ENCODE assay signal across 22 mouse cellular contexts in the genomic region with DNA sequence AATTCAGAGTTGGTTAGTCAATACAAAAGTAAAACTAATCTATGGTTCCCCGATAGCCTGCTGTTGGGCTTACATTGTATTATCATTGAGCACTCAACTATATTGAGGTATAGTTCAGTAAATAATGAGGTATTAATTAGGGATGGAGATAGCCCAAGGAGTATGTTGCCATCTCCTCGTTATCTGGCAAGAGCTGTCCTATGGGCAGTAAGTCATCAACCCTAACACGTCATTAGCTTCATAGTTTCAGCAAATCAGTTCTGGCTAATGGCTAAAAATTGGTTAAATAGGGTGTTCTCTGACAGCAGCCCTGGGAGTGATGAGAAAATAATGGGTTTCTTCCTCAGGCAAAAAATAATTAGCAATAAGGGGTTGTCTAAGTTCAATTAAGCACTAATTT.
DNase-seq lines count a peak whose midpoint lies in the region; ATAC-seq and TF ChIP-seq lines count a peak whose summit lies in the region.
"Had no signal": no experiment of that assay in that cellular context is flagged by ENCODE, and none has a peak within 500 bp of the region (broad histone marks: within the 10 kb centered on the region; RNA-seq: fewer than 3 reads in every experiment).

No protein-coding gene starts in this region.

- no peak overlapping the region for H3K4me3 ChIP-seq in forebrain, embryonic 14.5 days (ENCODE audit: low read depth, low read length)
- H3K4me3 ChIP-seq in forebrain, embryonic 16.5 days (replicated peaks; ENCODE audit: low read length): no peak overlapping the region
- H3K4me3 ChIP-seq in lung, embryonic 14.5 days (ENCODE audit: low read depth, low read length): no peak overlapping the region
- H3K4me3 ChIP-seq: forebrain, embryonic 15.5 days; heart, adult 2 months; heart, embryonic 10.5 days; heart, embryonic 13.5 days; hindbrain, embryonic 13.5 days had no signal

- no peak overlapping the region for H3K27ac ChIP-seq in forebrain, embryonic 14.5 days (ENCODE audit: low read depth, low read length)
- no peak overlapping the region for H3K27ac ChIP-seq in forebrain, embryonic 16.5 days (ENCODE audit: low read length)
- H3K27ac ChIP-seq in lung, embryonic 14.5 days (ENCODE audit: low read depth): no peak overlapping the region
- H3K27ac ChIP-seq: forebrain, embryonic 15.5 days; heart, adult 2 months; heart, embryonic 10.5 days; heart, embryonic 13.5 days; hindbrain, embryonic 13.5 days had no signal

- H3K9me3 ChIP-seq in forebrain, embryonic 14.5 days (replicated peaks; ENCODE audit: control insufficient read depth, low read length): no peaks in the 10 kb centered on the region
- H3K9me3 ChIP-seq in forebrain, embryonic 16.5 days (ENCODE audit: control insufficient read depth, low read length): no peaks in the 10 kb centered on the region
- H3K9me3 ChIP-seq in lung, embryonic 14.5 days (ENCODE audit: low read depth, low read length): no peaks in the 10 kb centered on the region
- H3K9me3 ChIP-seq: forebrain, embryonic 15.5 days; heart, embryonic 10.5 days; heart, embryonic 13.5 days; hindbrain, embryonic 13.5 days had no signal

- no peak for TF ChIP-seq CTCF in lung, embryonic 14.5 days (IDR thresholded peaks at IDR 0.05; ENCODE audit: low read depth)

- H3K4me2 ChIP-seq in forebrain, embryonic 14.5 days (ENCODE audit: low read length): no peak overlapping the region
- no peak overlapping the region for H3K4me2 ChIP-seq in forebrain, embryonic 16.5 days (ENCODE audit: low read length)
- H3K4me2 ChIP-seq in lung, embryonic 14.5 days: no peak overlapping the region
- H3K4me2 ChIP-seq: forebrain, embryonic 15.5 days; heart, embryonic 13.5 days; hindbrain, embryonic 13.5 days had no signal

- H3K4me1 ChIP-seq in forebrain, embryonic 14.5 days (ENCODE audit: control insufficient read depth, insufficient read depth, low read length): 0 out of 2 replicates have a peak, but pooled peaks cover 2% of the 10 kb centered on the region
- no peaks in the 10 kb centered on the region for H3K4me1 ChIP-seq in forebrain, embryonic 16.5 days (replicated peaks; ENCODE audit: control insufficient read depth, insufficient read depth, low read length)
- no peaks in the 10 kb centered on the region for H3K4me1 ChIP-seq in lung, embryonic 14.5 days (ENCODE audit: insufficient read depth)
- H3K4me1 ChIP-seq: forebrain, embryonic 15.5 days; heart, embryonic 10.5 days; heart, embryonic 13.5 days; hindbrain, embryonic 13.5 days had no signal

- ATAC-seq in forebrain, embryonic 14.5 days: no peak
- ATAC-seq in forebrain, embryonic 16.5 days: no peak; the same call in 1 of the 2 replicates
- ATAC-seq in lung, embryonic 14.5 days (ENCODE audit: insufficient read depth): peak; percentile 74
- ATAC-seq: CD4-positive, CD25-positive, alpha-beta regulatory T cell, adult 4 months; forebrain, embryonic 15.5 days; intestine, postnatal 0 days had no signal

- no peaks in the 10 kb centered on the region for H3K36me3 ChIP-seq in forebrain, embryonic 14.5 days (ENCODE audit: control insufficient read depth, insufficient read depth, low read length)
- H3K36me3 ChIP-seq in forebrain, embryonic 16.5 days (ENCODE audit: control insufficient read depth, insufficient read depth): no peaks in the 10 kb centered on the region
- no peaks in the 10 kb centered on the region for H3K36me3 ChIP-seq in lung, embryonic 14.5 days (ENCODE audit: insufficient read depth)
- H3K36me3 ChIP-seq: forebrain, embryonic 15.5 days; heart, embryonic 10.5 days; heart, embryonic 13.5 days; hindbrain, embryonic 13.5 days had no signal

- no peak overlapping the region for H3K9ac ChIP-seq in forebrain, embryonic 14.5 days (ENCODE audit: low read length)
- H3K9ac ChIP-seq in forebrain, embryonic 16.5 days (replicated peaks; ENCODE audit: low read depth, low read length): no peak overlapping the region
- H3K9ac ChIP-seq in lung, embryonic 14.5 days: no peak overlapping the region
- H3K9ac ChIP-seq: forebrain, embryonic 15.5 days; heart, embryonic 13.5 days; hindbrain, embryonic 13.5 days had no signal

- DNase-seq in forebrain, embryonic 14.5 days (ENCODE audit: low spot score): peak; percentile 12
- peak; percentile 23 for DNase-seq in lung, embryonic 14.5 days
- DNase-seq in lung, adult 18-20 months: no peak
- peak; percentile 9 for DNase-seq in retina, embryonic 14.5 days (ENCODE audit: low spot score)
- DNase-seq in retina, postnatal 1 day: no peak
- DNase-seq: adrenal gland, adult 8-10 months; adrenal gland, postnatal 25 days; cerebellum, adult 18-20 months; cerebellum, adult 9-10 months; cerebellum, postnatal 14 days; gastrocnemius, postnatal 10 days; gastrocnemius, postnatal 36 days; heart, adult 2 months; heart, postnatal 14 days; heart, postnatal 4 days had no signal

- 28% methylated on average over 3 of the region's 3 CpGs for WGBS in forebrain, embryonic 14.5 days
- 22% methylated on average over 3 of the region's 3 CpGs for WGBS in forebrain, embryonic 16.5 days
- WGBS in lung, embryonic 14.5 days: 39% methylated on average over 3 of the region's 3 CpGs

- no peaks in the 10 kb centered on the region for H3K27me3 ChIP-seq in forebrain, embryonic 14.5 days (replicated peaks; ENCODE audit: control insufficient read depth, insufficient read depth, low read length)
- no peaks in the 10 kb centered on the region for H3K27me3 ChIP-seq in forebrain, embryonic 16.5 days (replicated peaks; ENCODE audit: control insufficient read depth, insufficient read depth, low read length)
- no peaks in the 10 kb centered on the region for H3K27me3 ChIP-seq in lung, embryonic 14.5 days (ENCODE audit: insufficient read depth, low read length)
- H3K27me3 ChIP-seq: forebrain, embryonic 15.5 days; heart, embryonic 13.5 days; hindbrain, embryonic 13.5 days had no signal

Comparison
In these comparisons a context has a peak if more than half of its experiments do, and no peak if none do; other contexts are left out.
1. DNase-seq: peak in forebrain, embryonic 14.5 days (single experiment), lung, embryonic 14.5 days (single experiment) and retina, embryonic 14.5 days (single experiment); none in lung, adult 18-20 months (0 of 2) and retina, postnatal 1 day (single experiment).